Mouse (Mus musculus) yolk sac, embryonic 10.5 days (tissue): ENCODE results near the gene Twf2.
A peak's percentile ranks its signal among the peaks of the same experiment; 100 is the strongest.

Source experiments
- DNase-seq: peaks from one replicate; pipeline ENCODE4 v3.0.0-alpha.2; 2017; ENCODE audit warnings: low spot score

Gene Twf2

GRCm38 (mm10) chr9:106237401-106237800 is 34.5 kb downstream of the Twf2 start:
- no peak for DNase-seq

- no peak for DNase-seq
Measured at GRCm38 (mm10) chr9:106237878-106238277, 35.0 kb downstream of the Twf2 start.

GRCm38 (mm10) chr9:106241541-106242164 is 38.7 kb downstream of the Twf2 start:
- DNase-seq, result no peak

GRCm38 (mm10) chr9:106242813-106243488 is 40.0 kb downstream of the Twf2 start:
- DNase-seq, result no peak

GRCm38 (mm10) chr9:106249550-106249949 is 46.6 kb downstream of the Twf2 start:
- DNase-seq, result no peak

- DNase-seq, result peak; percentile 78
Measured at GRCm38 (mm10) chr9:106250245-106250644, 47.3 kb downstream of the Twf2 start.

- no peak for DNase-seq
Measured at GRCm38 (mm10) chr9:106251066-106251465, 48.2 kb downstream of the Twf2 start.

- no peak for DNase-seq
Measured at GRCm38 (mm10) chr9:106254001-106254400, 51.1 kb downstream of the Twf2 start.

GRCm38 (mm10) chr9:106258412-106258811 is 55.5 kb downstream of the Twf2 start:
- no peak for DNase-seq

GRCm38 (mm10) chr9:106258990-106259389 is 56.1 kb downstream of the Twf2 start:
- no peak for DNase-seq

- DNase-seq, result no peak
Measured at GRCm38 (mm10) chr9:106261058-106261457, 58.1 kb downstream of the Twf2 start.

GRCm38 (mm10) chr9:106261491-106261890 is 58.6 kb downstream of the Twf2 start:
- DNase-seq, result no peak

GRCm38 (mm10) chr9:106262075-106262474 is 59.2 kb downstream of the Twf2 start:
- no peak for DNase-seq

GRCm38 (mm10) chr9:106263381-106263924 is 60.5 kb downstream of the Twf2 start:
- DNase-seq, result no peak
